Mouse (Mus musculus): ENCODE measurements around the gene Pnpla6. TPM values are rescaled to one million over a fixed set of nuclear protein-coding genes. Genes with fewer than 3 reads are reported as not detected.
A peak's percentile ranks its signal among the peaks of the same experiment; 100 is the strongest.

Gene Pnpla6
- polyA plus RNA-seq, 1 experiment = 17.8 TPM

DNA sequence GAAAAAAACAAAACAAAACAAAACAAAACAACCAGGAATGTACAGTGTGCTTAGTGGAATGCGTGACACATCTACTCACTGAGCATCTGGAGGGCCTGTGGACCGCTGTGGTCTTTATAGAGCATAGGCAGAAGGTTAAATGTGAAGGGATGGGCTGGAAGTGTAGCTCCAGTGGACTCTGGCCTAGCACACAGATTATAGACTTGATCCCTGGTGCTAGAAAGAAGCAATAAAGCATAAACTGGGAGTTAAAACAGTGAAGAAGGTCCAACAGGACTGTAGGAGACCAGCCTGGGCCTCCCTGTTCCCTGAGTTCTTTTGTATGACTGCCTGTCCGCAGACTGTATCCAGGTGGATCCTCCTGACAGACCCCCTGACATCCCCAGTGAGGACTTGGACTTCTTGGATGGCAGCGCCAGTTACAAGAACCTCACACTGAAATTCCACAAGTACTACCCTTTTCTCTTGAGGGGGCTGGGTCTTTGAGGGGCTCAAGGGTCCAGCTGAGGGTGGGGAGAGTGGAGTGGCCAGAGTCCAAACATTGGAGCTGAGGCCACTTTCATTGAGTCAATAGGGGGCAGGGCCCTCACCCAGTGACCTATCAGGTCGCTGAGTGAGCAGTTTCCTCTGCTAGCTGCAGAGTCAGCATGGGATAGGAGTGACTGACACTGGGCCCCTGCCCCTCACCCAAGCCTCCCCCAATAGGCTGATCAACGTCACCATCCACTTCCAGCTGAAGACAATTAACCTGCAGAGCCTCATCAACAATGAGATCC, 7.0 kb upstream of the Pnpla6 start:
- H3K36me3 ChIP-seq (ENCODE audit: control insufficient read depth, insufficient read depth, low read length) = no peaks in the 10 kb centered on the region
- H3K4me1 ChIP-seq (ENCODE audit: control insufficient read depth, insufficient read depth, low read length) = no peaks in the 10 kb centered on the region
- no peaks in the 10 kb centered on the region for H3K27me3 ChIP-seq (ENCODE audit: control insufficient read depth, insufficient read depth, low read length)
- TF ChIP-seq POLR2A (IDR thresholded peaks at IDR 0.05; ENCODE audit: control insufficient read depth, low read depth, low read length) (no peak), CTCF (IDR thresholded peaks at IDR 0.05; ENCODE audit: control insufficient read depth, insufficient read depth, insufficient replicate concordance, low read depth, low read length) (no peak)
- H3K27ac ChIP-seq (ENCODE audit: control insufficient read depth, insufficient read depth, low read depth, low read length) = no peak overlapping the region
- H3K4me3 ChIP-seq (ENCODE audit: control insufficient read depth, low read depth, low read length) = no peak overlapping the region

DNA sequence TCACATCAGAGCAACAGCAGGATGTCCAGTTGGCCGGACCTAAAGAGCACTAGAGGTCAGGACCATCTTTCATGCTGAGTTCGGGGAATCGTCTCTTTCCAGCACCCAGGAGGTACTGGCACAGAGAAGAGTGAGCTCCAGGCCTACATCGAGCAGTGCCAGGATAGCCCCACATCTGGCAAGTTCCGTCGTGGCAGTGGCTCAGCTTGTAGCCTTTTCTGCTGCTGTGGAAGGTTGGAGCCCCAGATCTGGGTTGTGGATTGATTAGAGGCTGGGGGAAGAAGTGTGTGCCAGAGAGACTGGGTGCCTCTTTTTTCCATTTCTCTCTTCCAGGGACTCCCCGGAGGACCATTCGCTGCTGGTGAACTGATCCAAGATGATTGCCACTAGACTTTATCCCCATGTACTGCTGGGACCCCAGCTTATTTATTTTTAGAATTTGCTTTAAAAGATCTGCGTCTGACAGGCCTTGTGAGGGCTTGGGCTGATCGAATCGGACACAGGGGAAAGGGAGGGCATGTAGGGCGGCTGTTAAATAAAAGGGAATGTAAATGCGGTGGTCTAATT, 420 bp upstream of the Pnpla6 start:
- H3K27ac ChIP-seq (ENCODE audit: control insufficient read depth, insufficient read depth, low read depth, low read length) = no peak overlapping the region

DNA sequence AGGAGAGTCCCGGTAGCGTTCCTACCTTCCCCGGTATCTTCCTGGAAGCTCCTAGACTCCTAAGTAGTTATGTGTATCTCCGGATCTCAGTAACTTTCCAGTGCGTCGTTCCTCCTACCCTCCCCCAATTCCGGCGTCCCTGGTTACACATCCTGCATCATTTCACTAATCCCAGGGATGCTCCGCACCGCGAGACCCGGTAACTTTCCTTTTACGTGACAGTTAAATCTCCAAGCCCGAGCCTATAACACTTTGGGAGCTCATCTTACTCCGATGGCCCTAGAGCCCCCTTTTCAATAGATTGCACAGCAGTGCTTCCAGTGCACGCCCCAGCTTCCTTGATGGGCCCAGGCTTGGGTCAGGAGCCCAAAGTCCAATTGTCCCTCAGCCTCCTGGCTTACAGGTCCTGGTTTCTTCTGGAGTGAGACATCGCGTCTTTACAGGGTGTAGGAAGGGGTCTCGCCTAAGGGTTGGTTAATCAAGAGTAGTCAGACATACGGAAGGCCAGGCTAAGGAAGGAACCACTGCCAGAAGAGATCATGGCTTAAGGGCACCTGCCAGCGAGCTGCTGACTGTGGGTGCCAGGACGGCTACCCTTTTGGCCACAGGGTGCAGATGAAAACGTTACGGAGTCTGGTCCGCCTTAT, 710 bp downstream of the Pnpla6 start:
- no peaks in the 10 kb centered on the region; the same call in none of the 2 replicates for H3K27me3 ChIP-seq (ENCODE audit: control insufficient read depth, insufficient read depth, low read length)
- peak overlapping the region; percentile 84 for H3K4me3 ChIP-seq (ENCODE audit: control insufficient read depth, low read depth, low read length)
- peak overlapping the region; percentile 26 for H3K27ac ChIP-seq (ENCODE audit: control insufficient read depth, insufficient read depth, low read depth, low read length)
- H3K4me1 ChIP-seq (ENCODE audit: control insufficient read depth, insufficient read depth, low read length) = peaks cover 18% of the 10 kb centered on the region
- no peaks in the 10 kb centered on the region for H3K36me3 ChIP-seq (ENCODE audit: control insufficient read depth, insufficient read depth, low read length)
- no peak for TF ChIP-seq POLR2A (IDR thresholded peaks at IDR 0.05; ENCODE audit: control insufficient read depth, low read depth, low read length)
- TF ChIP-seq CTCF (IDR thresholded peaks at IDR 0.05; ENCODE audit: control insufficient read depth, insufficient read depth, insufficient replicate concordance, low read depth, low read length) = no peak

More for the DNA sequence above, 420 bp upstream of the Pnpla6 start:
- peak overlapping the region; percentile 84 for H3K4me3 ChIP-seq (ENCODE audit: control insufficient read depth, low read depth, low read length)
- H3K27me3 ChIP-seq (ENCODE audit: control insufficient read depth, insufficient read depth, low read length) = no peaks in the 10 kb centered on the region; the same call in none of the 2 replicates
- no peak for TF ChIP-seq POLR2A (IDR thresholded peaks at IDR 0.05; ENCODE audit: control insufficient read depth, low read depth, low read length)
- TF ChIP-seq CTCF (IDR thresholded peaks at IDR 0.05; ENCODE audit: control insufficient read depth, insufficient read depth, insufficient replicate concordance, low read depth, low read length) = no peak
- peaks cover 18% of the 10 kb centered on the region for H3K4me1 ChIP-seq (ENCODE audit: control insufficient read depth, insufficient read depth, low read length)
- H3K36me3 ChIP-seq (ENCODE audit: control insufficient read depth, insufficient read depth, low read length) = no peaks in the 10 kb centered on the region

DNA sequence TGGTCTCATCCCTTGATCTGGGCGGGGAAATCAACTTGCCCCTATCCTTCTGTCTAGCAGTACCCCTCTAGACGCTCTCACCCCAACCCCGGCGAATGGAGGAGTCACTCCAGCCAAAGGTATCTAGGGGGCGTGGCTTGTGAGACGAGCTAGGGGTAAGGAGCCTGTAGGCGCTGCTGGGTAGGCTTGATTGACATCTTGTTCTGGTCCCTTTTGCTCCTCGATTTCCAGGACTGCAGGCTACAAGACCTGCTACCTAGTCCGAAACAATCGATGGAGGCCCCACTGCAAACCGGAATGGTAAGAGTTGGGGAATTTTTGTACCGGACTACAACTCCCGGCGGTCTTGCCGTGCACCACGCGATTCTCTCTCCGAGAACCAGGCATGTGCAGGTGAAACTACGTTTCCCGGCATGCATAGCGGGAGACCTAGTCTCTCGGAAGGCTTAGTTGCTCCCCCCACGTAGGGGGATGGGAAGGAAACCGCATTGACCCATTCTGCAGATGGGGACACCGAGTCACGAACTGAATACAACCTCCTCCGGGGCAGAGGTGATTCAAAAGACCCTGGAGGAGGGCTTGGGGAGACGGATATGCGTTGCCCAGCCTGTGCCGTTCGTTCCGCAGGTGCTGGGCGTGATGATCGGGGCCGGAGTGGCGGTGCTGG, 1.4 kb downstream of the Pnpla6 start:
- H3K27me3 ChIP-seq (ENCODE audit: control insufficient read depth, insufficient read depth, low read length) = no peaks in the 10 kb centered on the region; the same call in none of the 2 replicates
- peak; percentile 30; the same call in 1 of the 2 replicates for TF ChIP-seq POLR2A (IDR thresholded peaks at IDR 0.05; ENCODE audit: control insufficient read depth, low read depth, low read length)
- TF ChIP-seq CTCF (IDR thresholded peaks at IDR 0.05; ENCODE audit: control insufficient read depth, insufficient read depth, insufficient replicate concordance, low read depth, low read length) = no peak
- peak overlapping the region; percentile 84 for H3K4me3 ChIP-seq (ENCODE audit: control insufficient read depth, low read depth, low read length)
- H3K4me1 ChIP-seq (ENCODE audit: control insufficient read depth, insufficient read depth, low read length) = peaks cover 18% of the 10 kb centered on the region
- no peaks in the 10 kb centered on the region for H3K36me3 ChIP-seq (ENCODE audit: control insufficient read depth, insufficient read depth, low read length)
- H3K27ac ChIP-seq (ENCODE audit: control insufficient read depth, insufficient read depth, low read depth, low read length) = peak overlapping the region; percentile 26

DNA sequence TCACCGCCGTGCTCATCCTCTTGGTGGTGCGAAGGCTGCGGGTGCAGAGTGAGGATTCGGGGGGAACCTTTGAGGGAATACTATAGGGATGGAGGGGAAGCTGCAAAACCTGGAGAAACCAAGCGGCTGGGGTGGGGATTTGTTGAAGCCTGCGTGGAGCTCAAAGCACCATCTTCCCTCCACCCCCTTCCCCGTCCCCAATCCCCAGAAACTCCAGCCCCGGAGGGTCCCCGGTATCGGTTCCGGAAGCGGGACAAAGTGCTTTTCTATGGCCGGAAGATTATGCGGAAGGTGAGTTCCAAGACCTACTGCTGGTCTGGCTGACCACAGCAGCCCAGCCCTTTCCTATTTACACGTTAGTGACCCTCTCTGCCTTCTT, 1.9 kb downstream of the Pnpla6 start:
- TF ChIP-seq POLR2A (IDR thresholded peaks at IDR 0.05; ENCODE audit: control insufficient read depth, low read depth, low read length) (no peak), CTCF (IDR thresholded peaks at IDR 0.05; ENCODE audit: control insufficient read depth, insufficient read depth, insufficient replicate concordance, low read depth, low read length) (no peak)
- peak overlapping the region; percentile 84 for H3K4me3 ChIP-seq (ENCODE audit: control insufficient read depth, low read depth, low read length)
- H3K27ac ChIP-seq (ENCODE audit: control insufficient read depth, insufficient read depth, low read depth, low read length) = no peak overlapping the region
- peaks cover 18% of the 10 kb centered on the region for H3K4me1 ChIP-seq (ENCODE audit: control insufficient read depth, insufficient read depth, low read length)
- no peaks in the 10 kb centered on the region; the same call in none of the 2 replicates for H3K27me3 ChIP-seq (ENCODE audit: control insufficient read depth, insufficient read depth, low read length)
- H3K36me3 ChIP-seq (ENCODE audit: control insufficient read depth, insufficient read depth, low read length) = no peaks in the 10 kb centered on the region

DNA sequence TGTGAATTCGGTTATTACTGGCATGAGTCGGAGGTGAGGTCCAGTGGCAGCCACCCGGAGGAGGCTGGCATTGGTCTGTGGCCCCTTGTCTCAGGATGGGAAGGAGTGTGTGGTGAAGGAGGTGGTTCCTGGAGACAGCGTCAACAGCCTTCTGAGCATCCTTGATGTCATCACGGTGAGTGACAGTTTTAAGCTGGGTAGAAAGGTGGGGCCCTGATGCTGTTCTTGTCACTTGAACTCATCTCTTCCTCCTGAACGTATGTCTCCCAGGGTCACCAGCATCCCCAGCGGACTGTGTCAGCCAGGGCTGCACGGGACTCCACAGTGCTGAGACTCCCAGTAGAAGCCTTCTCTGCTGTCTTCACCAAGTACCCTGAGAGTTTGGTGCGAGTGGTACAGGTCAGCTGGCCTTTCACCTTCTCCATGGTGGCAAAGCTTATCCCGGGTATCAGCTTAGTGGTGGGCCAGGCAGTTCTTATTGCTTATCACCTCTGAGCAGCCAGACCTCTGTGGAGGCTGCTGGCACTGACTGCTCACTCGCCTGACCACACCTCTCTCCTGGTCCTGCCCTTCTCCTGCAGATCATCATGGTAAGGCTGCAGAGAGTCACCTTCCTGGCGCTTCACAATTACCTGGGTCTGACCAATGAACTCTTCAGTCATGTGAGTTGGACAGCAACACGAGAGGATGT, 7.0 kb downstream of the Pnpla6 start:
- no peaks in the 10 kb centered on the region for H3K36me3 ChIP-seq (ENCODE audit: control insufficient read depth, insufficient read depth, low read length)
- no peak overlapping the region for H3K27ac ChIP-seq (ENCODE audit: control insufficient read depth, insufficient read depth, low read depth, low read length)
- no peak overlapping the region for H3K4me3 ChIP-seq (ENCODE audit: control insufficient read depth, low read depth, low read length)
- no peak for TF ChIP-seq POLR2A (IDR thresholded peaks at IDR 0.05; ENCODE audit: control insufficient read depth, low read depth, low read length)
- no peak for TF ChIP-seq CTCF (IDR thresholded peaks at IDR 0.05; ENCODE audit: control insufficient read depth, insufficient read depth, insufficient replicate concordance, low read depth, low read length)
- H3K4me1 ChIP-seq (ENCODE audit: control insufficient read depth, insufficient read depth, low read length) = no peaks in the 10 kb centered on the region
- no peaks in the 10 kb centered on the region for H3K27me3 ChIP-seq (ENCODE audit: control insufficient read depth, insufficient read depth, low read length)
